Mouse (Mus musculus) neural tube, embryonic 13.5 days (tissue): Measurements from ENCODE around the gene Dnah17. TPM values are rescaled to one million over a fixed set of nuclear protein-coding genes. Genes with fewer than 3 reads are reported as not detected.
A peak's percentile ranks its signal among the peaks of the same experiment; 100 is the strongest.

Experiments used
- ATAC-seq: fragments of 200-750 bp; cut with Nextera tagmentation; 2 replicates; pipeline ENCODE4 v1.8.0; 2017; ENCODE audit warnings: low read depth, mild to moderate bottlenecking, moderate TSS enrichment, moderate library complexity
- H3K27ac ChIP-seq: fragments of 300-500 bp; sonication (generic); replicated peaks from 2 replicates; pipeline ENCODE4 v1.5.1; 2015; ENCODE audit warnings: moderate library complexity, mild to moderate bottlenecking, inconsistent platforms
- H3K27me3 ChIP-seq: fragments of 300-500 bp; sonication (generic); 2 replicates; pipeline ENCODE4 v1.6.1; 2015; ENCODE audit warnings: mild to moderate bottlenecking, inconsistent platforms
- H3K36me3 ChIP-seq: fragments of 300-500 bp; sonication (generic); 2 replicates; pipeline ENCODE4 v1.6.1; 2015; ENCODE audit warnings: mild to moderate bottlenecking, inconsistent platforms
- H3K4me1 ChIP-seq: fragments of 300-500 bp; sonication (generic); replicated peaks from 2 replicates; pipeline ENCODE4 v1.6.1; 2015; ENCODE audit warnings: inconsistent platforms
- H3K4me2 ChIP-seq: fragments of 300-500 bp; sonication (generic); 2 replicates; pipeline ENCODE4 v1.6.1; 2015; ENCODE audit warnings: inconsistent platforms, mild to moderate bottlenecking, moderate library complexity
- H3K4me3 ChIP-seq: fragments of 300-500 bp; sonication (generic); 2 replicates; pipeline ENCODE4 v1.5.1; 2015; ENCODE audit warnings: mild to moderate bottlenecking, inconsistent platforms
- H3K9ac ChIP-seq: fragments of 300-500 bp; sonication (generic); 2 replicates; pipeline ENCODE4 v1.6.1; 2015; ENCODE audit warnings: moderate library complexity, mild to moderate bottlenecking, inconsistent platforms
- H3K9me3 ChIP-seq: fragments of 300-500 bp; sonication (generic); 2 replicates; pipeline ENCODE4 v1.6.1; 2016; ENCODE audit warnings: inconsistent platforms
- WGBS: fragments of 180-500 bp; shearing (Covaris S2); methylation state at CpG from one replicate; pipeline ENCODE4 v1.1.7; 2015; 5-methylcytosine and 5-hydroxymethylcytosine counted together
- polyA plus RNA-seq: library from polyadenylated mRNA; unstranded; fragments of >200 nt; fragmentation: Nextera tagmentation; extraction: Ambion mirVana; gene quantifications from 2 replicates; pipeline ENCODE4 v1.2.1, GENCODE M21; 2015

Dnah17 gene
- polyA plus RNA-seq, 1 experiment from 2014 or later: 0.22 TPM

DNA sequence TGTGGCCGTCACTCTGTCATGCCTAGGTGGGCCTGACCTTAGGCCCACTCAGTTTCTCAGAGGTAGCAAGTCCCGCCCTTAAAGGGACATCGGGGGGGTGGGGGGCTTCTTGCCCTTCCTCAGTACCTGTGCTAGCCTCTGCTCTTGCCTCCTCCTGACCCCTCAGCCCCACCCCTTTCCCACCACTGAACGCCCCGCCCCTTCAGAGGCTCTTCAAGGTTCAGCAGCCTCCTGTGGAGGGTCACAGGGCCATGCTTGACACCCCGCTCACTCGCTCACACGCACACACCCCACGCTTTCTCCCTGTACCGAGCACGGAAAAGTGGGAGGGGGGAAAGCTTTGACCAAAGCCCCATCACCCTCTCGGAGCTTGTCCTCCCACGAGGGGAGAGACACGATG, 50.7 kb downstream of the Dnah17 start:
- no peak overlapping the region for H3K9ac ChIP-seq
- no peak overlapping the region for H3K27ac ChIP-seq
- no peak overlapping the region for H3K4me2 ChIP-seq
- H3K4me3 ChIP-seq: no peak overlapping the region
- no peak for ATAC-seq
- H3K4me1 ChIP-seq: peaks cover 3% of the 10 kb centered on the region
- H3K27me3 ChIP-seq: no peaks in the 10 kb centered on the region
- H3K9me3 ChIP-seq: no peaks in the 10 kb centered on the region
- H3K36me3 ChIP-seq: no peaks in the 10 kb centered on the region
- WGBS: 76% methylated on average over 14 of the region's 14 CpGs

GRCm38 (mm10) chr11:118076929-118077328, 53.5 kb downstream of the Dnah17 start:
- ATAC-seq: no peak
- Histone ChIP-seq H3K9me3 (no peaks in the 10 kb centered on the region), H3K9ac (no peak overlapping the region), H3K4me2 (no peak overlapping the region), H3K27ac (no peak overlapping the region), H3K27me3 (no peaks in the 10 kb centered on the region), H3K36me3 (no peaks in the 10 kb centered on the region), H3K4me3 (no peak overlapping the region), H3K4me1 (peaks cover 4% of the 10 kb centered on the region; the same call in 1 of the 2 replicates)
- WGBS: 88% methylated on average over 6 of the region's 6 CpGs

DNA sequence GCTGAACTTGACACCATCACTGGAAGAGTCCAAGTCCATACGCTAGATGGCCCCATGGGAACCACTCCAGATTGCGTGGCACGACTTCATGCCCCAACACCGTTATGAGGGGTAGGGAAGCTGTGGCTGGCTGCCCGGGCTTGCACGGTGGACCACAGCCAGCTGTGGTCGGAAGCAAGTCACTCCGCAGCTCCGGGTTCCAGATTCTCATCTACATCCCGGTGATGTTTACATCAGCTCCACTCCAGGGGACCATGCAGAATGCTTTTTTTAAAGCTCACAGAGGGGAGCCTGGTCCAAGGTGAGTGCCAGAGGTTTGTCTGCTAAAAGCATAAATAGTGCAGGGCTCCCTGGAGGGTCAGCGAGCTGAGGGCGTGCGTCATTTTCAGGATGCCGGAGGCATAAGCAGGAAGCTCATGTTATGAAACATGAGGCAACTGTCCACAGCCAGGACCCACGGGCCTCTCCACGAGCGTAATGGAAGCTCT, 55.4 kb downstream of the Dnah17 start:
- Histone ChIP-seq H3K27me3 (no peaks in the 10 kb centered on the region), H3K4me1 (peaks cover 4% of the 10 kb centered on the region; the same call in 1 of the 2 replicates)
- ATAC-seq: no peak

DNA sequence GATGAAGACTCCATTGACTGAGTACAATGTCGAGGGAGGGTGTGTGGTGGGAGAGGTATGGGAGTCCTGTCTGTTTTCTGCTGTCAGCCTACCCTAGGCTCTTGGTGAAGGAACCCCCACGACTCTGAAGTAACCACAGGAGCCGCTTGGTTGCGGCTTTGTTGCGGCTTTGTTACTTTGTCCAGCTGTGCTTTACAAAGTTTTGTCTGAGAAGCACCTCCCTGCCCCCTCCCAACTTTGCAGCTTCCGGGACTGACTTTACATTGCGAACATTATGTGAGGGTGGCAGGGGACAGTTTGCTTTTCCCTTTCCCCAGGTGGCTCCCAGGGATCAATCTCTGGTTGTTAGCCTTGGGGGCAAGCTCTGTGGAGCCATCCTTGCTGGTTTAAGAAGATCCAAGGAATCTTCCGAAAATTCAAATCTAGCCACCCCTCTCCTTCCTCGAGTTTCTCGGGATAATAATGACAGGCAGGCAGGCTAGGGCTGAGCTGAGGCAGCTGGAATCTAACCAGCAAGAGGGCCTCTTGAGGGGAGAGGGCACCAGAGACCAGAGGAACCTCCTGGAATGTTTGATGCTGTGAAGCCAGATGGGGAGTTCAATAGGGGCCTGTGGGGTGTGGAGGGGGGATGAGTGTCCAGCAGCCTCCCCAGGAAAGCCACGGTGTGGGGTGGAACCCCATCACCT, 59.1 kb downstream of the Dnah17 start:
- Histone ChIP-seq H3K27ac (no peak overlapping the region), H3K4me3 (no peak overlapping the region), H3K36me3 (no peaks in the 10 kb centered on the region), H3K9ac (no peak overlapping the region), H3K9me3 (no peaks in the 10 kb centered on the region), H3K4me1 (peaks cover 23% of the 10 kb centered on the region), H3K4me2 (no peak overlapping the region), H3K27me3 (no peaks in the 10 kb centered on the region)
- 64% methylated on average over 11 of the region's 11 CpGs for WGBS
- no peak for ATAC-seq

More for the DNA sequence above, 55.4 kb downstream of the Dnah17 start:
- Histone ChIP-seq H3K9me3 (no peaks in the 10 kb centered on the region), H3K9ac (no peak overlapping the region), H3K27ac (no peak overlapping the region), H3K4me3 (no peak overlapping the region), H3K4me2 (no peak overlapping the region), H3K36me3 (no peaks in the 10 kb centered on the region)
- WGBS: 75% methylated on average over 17 of the region's 17 CpGs

GRCm38 (mm10) chr11:118068812-118069332, 61.6 kb downstream of the Dnah17 start:
- H3K9me3 ChIP-seq: no peaks in the 10 kb centered on the region
- H3K4me1 ChIP-seq: peaks cover 19% of the 10 kb centered on the region
- no peak overlapping the region for H3K4me2 ChIP-seq
- no peak overlapping the region for H3K9ac ChIP-seq
- ATAC-seq: peak; percentile 41; the same call in 1 of the 2 replicates
- 57% methylated on average over 16 of the region's 16 CpGs for WGBS
- peak overlapping the region; percentile 83 for H3K27ac ChIP-seq
- no peak overlapping the region for H3K4me3 ChIP-seq
- no peaks in the 10 kb centered on the region for H3K36me3 ChIP-seq
- no peaks in the 10 kb centered on the region for H3K27me3 ChIP-seq

DNA sequence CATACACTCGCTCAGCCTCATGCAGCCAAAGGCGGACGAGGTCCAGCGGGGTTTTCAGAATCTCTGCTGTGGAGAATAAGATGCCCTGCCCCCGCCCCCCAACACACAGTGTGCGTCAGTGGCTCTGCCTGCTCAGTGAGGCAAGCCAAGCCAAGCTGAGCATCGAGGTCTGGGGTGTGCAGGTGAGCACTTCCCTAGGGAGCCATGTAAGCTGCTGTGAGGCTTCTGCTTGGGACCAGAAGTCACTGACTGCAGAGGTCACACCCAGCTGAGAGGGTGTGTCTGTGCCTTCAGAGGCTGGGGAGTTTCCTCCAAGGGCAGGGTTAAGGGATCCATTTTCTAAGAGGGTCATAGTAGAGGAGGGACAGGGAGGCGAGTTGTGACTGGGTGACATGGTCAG, 62.8 kb downstream of the Dnah17 start:
- peaks cover 19% of the 10 kb centered on the region for H3K4me1 ChIP-seq
- no peak overlapping the region for H3K27ac ChIP-seq
- H3K4me2 ChIP-seq: no peak overlapping the region
- no peaks in the 10 kb centered on the region for H3K36me3 ChIP-seq
- no peak overlapping the region for H3K9ac ChIP-seq
- ATAC-seq: no peak
- H3K27me3 ChIP-seq: no peaks in the 10 kb centered on the region
- no peak overlapping the region for H3K4me3 ChIP-seq
- no peaks in the 10 kb centered on the region for H3K9me3 ChIP-seq
- 80% methylated on average over 8 of the region's 8 CpGs for WGBS

DNA sequence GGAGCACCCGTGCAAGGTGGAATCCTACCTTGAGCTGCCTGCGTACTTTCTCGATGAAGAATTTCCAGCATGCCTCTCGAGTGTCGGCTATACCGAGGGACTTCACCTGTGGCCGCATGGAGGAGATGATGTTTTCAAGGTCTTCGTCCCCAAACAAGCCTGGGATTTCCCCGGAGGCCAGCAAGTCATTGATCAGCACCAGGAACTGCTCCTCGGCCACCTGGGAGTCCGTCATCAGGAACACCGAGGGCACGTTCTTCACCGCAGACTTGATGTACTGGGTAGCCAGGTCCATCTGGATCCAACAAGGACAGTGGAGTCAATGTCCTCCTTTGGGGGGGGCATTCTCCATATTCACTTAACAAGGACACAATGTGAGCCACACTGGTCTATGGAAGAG, 70.4 kb downstream of the Dnah17 start:
- no peaks in the 10 kb centered on the region for H3K36me3 ChIP-seq
- H3K27me3 ChIP-seq: no peaks in the 10 kb centered on the region
- no peak overlapping the region for H3K27ac ChIP-seq
- no peaks in the 10 kb centered on the region; the same call in 1 of the 2 replicates for H3K4me1 ChIP-seq
- ATAC-seq: no peak
- H3K9me3 ChIP-seq: no peaks in the 10 kb centered on the region
- H3K4me2 ChIP-seq: no peak overlapping the region
- 89% methylated on average over 14 of the region's 14 CpGs for WGBS
- H3K9ac ChIP-seq: no peak overlapping the region
- no peak overlapping the region for H3K4me3 ChIP-seq

DNA sequence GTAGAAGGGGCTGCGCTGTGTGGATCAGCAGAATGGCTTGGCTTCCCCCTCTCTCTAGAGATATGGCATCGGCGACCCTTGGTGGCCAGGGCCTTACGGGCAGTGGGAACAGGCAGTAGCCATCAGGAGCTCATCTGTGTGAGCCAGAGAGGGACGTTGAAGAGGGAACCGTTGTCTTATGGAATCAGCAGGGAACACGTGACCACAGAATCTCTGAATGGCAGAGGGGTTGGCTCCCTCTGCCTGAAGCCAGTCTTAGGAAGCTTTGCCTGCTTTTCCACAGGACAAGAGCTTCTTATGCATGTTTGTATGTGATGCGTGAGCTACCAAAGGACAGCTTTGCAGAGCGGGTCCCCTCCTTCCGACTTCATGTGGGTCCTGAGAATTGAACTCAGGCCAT, 71.6 kb downstream of the Dnah17 start:
- Histone ChIP-seq H3K4me2 (no peak overlapping the region), H3K27me3 (no peaks in the 10 kb centered on the region), H3K36me3 (no peaks in the 10 kb centered on the region), H3K9ac (0 out of 2 replicates have a peak overlapping the region, but pooled peaks have one; percentile 22), H3K4me3 (no peak overlapping the region), H3K27ac (no peak overlapping the region), H3K9me3 (no peaks in the 10 kb centered on the region), H3K4me1 (no peaks in the 10 kb centered on the region; the same call in 1 of the 2 replicates)
- WGBS: 61% methylated on average over 10 of the region's 10 CpGs
- no peak for ATAC-seq

- no peaks in the 10 kb centered on the region; the same call in 1 of the 2 replicates for H3K4me1 ChIP-seq
- 81% methylated on average over 12 of the region's 12 CpGs for WGBS
- no peak overlapping the region for H3K4me3 ChIP-seq
- H3K9me3 ChIP-seq: no peaks in the 10 kb centered on the region
- no peak overlapping the region for H3K27ac ChIP-seq
- H3K9ac ChIP-seq: 0 out of 2 replicates have a peak overlapping the region, but pooled peaks have one; percentile 22
- H3K4me2 ChIP-seq: no peak overlapping the region
- no peaks in the 10 kb centered on the region for H3K27me3 ChIP-seq
- ATAC-seq: no peak
- no peaks in the 10 kb centered on the region for H3K36me3 ChIP-seq
Measured at GRCm38 (mm10) chr11:118058367-118058766, 72.1 kb downstream of the Dnah17 start.

GRCm38 (mm10) chr11:118050174-118050573, 80.3 kb downstream of the Dnah17 start:
- H3K4me2 ChIP-seq: no peak overlapping the region
- no peak for ATAC-seq
- 88% methylated on average over 16 of the region's 16 CpGs for WGBS

GRCm38 (mm10) chr11:118049641-118050040, 80.8 kb downstream of the Dnah17 start:
- H3K36me3 ChIP-seq: no peaks in the 10 kb centered on the region
- 33% methylated on average over 8 of the region's 8 CpGs for WGBS
- H3K4me2 ChIP-seq: no peak overlapping the region
- no peak overlapping the region for H3K27ac ChIP-seq
- H3K27me3 ChIP-seq: no peaks in the 10 kb centered on the region
- 0 out of 2 replicates have a peak, but pooled peaks cover 6% of the 10 kb centered on the region for H3K4me1 ChIP-seq
- no peak for ATAC-seq
- H3K9me3 ChIP-seq: no peaks in the 10 kb centered on the region
- no peak overlapping the region for H3K4me3 ChIP-seq
- H3K9ac ChIP-seq: no peak overlapping the region

More at GRCm38 (mm10) chr11:118050174-118050573, 80.3 kb downstream of the Dnah17 start:
- H3K36me3 ChIP-seq: no peaks in the 10 kb centered on the region
- H3K4me3 ChIP-seq: no peak overlapping the region
- H3K27me3 ChIP-seq: no peaks in the 10 kb centered on the region
- H3K4me1 ChIP-seq: 0 out of 2 replicates have a peak, but pooled peaks cover 6% of the 10 kb centered on the region
- no peaks in the 10 kb centered on the region for H3K9me3 ChIP-seq
- H3K27ac ChIP-seq: no peak overlapping the region
- no peak overlapping the region for H3K9ac ChIP-seq

- H3K9ac ChIP-seq: no peak overlapping the region
- no peak overlapping the region for H3K4me3 ChIP-seq
- ATAC-seq: no peak
- WGBS: 54% methylated on average over 14 of the region's 14 CpGs
- H3K4me1 ChIP-seq: peaks cover 13% of the 10 kb centered on the region
- no peaks in the 10 kb centered on the region for H3K27me3 ChIP-seq
- no peaks in the 10 kb centered on the region for H3K9me3 ChIP-seq
- no peak overlapping the region for H3K4me2 ChIP-seq
- H3K27ac ChIP-seq: 0 out of 2 replicates have a peak overlapping the region, but pooled peaks have one; percentile 18
- no peaks in the 10 kb centered on the region for H3K36me3 ChIP-seq
Measured at GRCm38 (mm10) chr11:118043293-118043907, 87.0 kb downstream of the Dnah17 start.
